Mouse (Mus musculus): ENCODE results near the gene Cdc42ep1. TPM values are rescaled to one million over a fixed set of nuclear protein-coding genes. Genes with fewer than 3 reads are reported as not detected.

The Cdc42ep1 gene
- 1 to 10 TPM in 2 of 26 experiments, under 1 TPM in 2, not detected in 22; 0.41 to 1.3 (median 1.1) TPM for total RNA-seq (2018; cell fraction: chromatin; rRNA removed)
- total RNA-seq (2018; cell fraction: cytosol; rRNA removed) = under 1 TPM in 5 of 26 experiments, not detected in 21; 0.04 to 0.57 (median 0.09) TPM
- total RNA-seq (2018; cell fraction: nucleus; rRNA removed) = under 1 TPM in 3 of 26 experiments, not detected in 23; 0.29 to 0.86 (median 0.29) TPM
- polyA plus RNA-seq (2018) = not detected in 3 replicates

DNA sequence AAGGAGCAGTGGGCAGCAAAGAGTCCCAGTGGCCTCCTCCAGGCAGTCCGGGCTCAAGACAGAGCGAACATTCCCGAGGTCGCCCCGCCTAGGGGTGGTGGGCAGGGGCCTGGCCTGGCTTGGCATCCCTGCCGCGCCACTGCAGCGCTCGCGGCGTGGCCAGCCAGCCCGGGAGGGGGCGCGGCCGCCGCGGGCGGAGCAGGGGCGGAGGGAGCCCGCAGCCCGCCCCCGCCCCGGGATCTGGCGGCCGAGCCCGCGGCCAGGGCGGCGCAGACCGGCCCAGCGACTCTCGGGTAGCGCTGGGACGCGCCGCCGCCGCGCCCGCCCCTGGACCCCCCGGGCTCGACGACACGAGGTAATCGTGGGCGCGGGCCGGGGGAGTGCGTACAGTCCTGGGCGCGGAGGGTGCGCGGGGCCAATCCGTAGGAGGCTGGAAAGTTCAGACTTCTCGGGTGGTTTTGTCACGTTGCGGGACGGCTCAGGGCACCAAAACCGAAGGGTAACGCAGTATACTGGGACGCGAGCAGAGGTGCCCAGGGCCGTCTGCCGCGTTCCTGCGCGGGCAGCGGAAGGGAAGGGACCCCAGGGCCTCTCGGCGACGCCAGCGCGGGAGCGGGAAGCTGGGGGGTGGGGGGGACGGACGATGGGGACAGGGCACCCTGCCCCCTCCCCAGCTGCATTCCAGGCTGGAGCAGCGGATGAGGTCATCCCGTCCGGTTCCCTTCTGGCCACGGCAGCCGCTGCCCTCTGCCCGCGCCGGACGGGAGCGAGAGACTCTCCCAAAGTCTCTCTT lies at the start of gene Cdc42ep1:
Gene Cdc42ep1, plus strand, starts transcription at position 254 of the 793 bp plus-strand sequence.
- Histone ChIP-seq H3K4me3 (ENCODE audit: inconsistent target) (no peak within 1 kb of the TSS), H3K79me2 (ENCODE audit: inconsistent target) (no peaks in the 10 kb centered on the region), H3K27ac (no peak within 1 kb of the TSS), H3K36me3 (ENCODE audit: inconsistent target) (no peaks in the 10 kb centered on the region)
- WGBS (ENCODE audit: missing documents) = 2% methylated on average over 67 of the region's 86 CpGs

DNA sequence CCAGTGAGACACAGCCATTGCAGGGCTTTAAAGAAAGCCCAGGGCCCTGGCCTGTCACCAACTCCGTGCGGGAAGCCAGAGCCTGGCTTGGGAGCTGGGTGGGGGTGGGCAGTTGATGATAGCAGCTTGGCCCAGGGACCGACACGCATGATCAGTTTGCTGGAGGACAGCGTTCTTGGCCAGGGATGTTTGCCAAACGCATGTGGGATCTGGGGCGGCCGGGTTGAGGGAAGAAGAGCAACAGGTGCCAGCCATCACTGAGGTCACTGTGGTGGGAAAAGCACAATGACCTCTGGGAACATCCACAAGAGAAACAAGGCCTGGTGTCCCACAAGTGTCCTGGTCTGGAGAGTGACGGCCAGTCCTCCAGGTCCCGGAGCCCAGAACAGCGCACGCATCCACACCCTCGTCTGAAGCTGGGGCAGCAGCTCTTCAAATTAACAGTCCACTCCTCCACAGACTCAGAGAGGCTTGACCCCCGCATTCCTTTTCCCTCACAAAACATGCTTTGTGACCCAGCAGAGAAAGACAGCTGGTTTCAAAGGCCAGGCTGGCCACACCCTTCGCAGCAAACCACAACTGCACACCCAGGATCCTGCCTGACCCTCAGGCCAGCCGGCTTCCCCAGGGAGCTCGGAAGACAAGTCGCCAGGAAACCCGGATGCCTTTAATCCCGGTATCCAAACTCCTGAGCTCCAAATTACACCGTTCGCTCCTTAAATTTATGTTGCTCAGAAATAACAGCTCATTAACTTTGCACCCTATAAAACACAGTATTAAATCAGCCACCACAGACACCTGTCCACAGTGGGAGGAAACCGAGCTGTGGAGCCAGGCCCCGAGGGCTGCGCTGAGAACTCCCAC lies 46.0 kb upstream of the Cdc42ep1 start:
- WGBS (ENCODE audit: missing documents) = 92% methylated on average over 20 of the region's 25 CpGs
- Histone ChIP-seq H3K4me3 (ENCODE audit: inconsistent target) (no peak overlapping the region), H3K36me3 (ENCODE audit: inconsistent target) (no peaks in the 10 kb centered on the region), H3K79me2 (ENCODE audit: inconsistent target) (no peaks in the 10 kb centered on the region), H3K27ac (no peak overlapping the region)

DNA sequence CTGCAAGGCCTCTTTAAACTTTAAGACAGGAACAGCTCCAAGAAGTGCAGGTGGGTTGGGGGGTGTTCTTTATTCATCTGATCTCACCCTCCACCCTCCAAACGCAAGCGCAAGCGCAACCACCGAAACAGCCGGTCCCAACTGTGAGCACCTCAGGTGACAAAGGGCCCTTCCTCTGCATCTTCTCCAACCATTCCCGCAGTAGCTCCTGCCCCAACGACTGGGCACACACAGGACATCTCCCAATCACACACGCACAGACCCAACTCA lies 45.4 kb upstream of the Cdc42ep1 start:
- WGBS (ENCODE audit: missing documents) = 94% methylated on average over 8 of the region's 8 CpGs
- H3K36me3 ChIP-seq (ENCODE audit: inconsistent target) = no peaks in the 10 kb centered on the region
- no peaks in the 10 kb centered on the region for H3K79me2 ChIP-seq (ENCODE audit: inconsistent target)
- no peak overlapping the region for H3K4me3 ChIP-seq (ENCODE audit: inconsistent target)
- no peak overlapping the region for H3K27ac ChIP-seq

DNA sequence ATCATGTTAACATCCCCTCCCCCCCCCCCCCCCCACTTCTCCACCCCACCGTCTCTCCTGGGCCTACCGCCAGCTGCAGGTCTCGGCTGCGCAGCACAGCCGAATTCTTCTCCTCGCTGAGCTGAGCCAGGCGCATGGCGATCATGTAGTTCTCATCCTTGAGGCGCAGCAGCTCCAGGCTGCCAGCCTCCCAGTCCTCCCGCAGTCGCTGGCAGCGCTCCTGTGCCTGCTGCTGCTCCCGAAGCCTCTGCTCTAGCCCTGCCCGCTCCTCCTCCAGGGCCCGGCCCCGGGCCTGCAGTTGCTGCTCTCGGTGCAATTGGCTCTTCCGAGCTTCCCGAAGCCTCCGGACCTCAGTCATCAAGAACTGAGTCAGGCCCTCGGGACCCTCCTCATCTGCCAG lies 43.4 kb upstream of the Cdc42ep1 start:
- no peaks in the 10 kb centered on the region for H3K79me2 ChIP-seq (ENCODE audit: inconsistent target)
- no peak overlapping the region for H3K4me3 ChIP-seq (ENCODE audit: inconsistent target)
- 94% methylated on average over 13 of the region's 21 CpGs for WGBS (ENCODE audit: missing documents)
- no peaks in the 10 kb centered on the region for H3K36me3 ChIP-seq (ENCODE audit: inconsistent target)
- H3K27ac ChIP-seq = no peak overlapping the region

DNA sequence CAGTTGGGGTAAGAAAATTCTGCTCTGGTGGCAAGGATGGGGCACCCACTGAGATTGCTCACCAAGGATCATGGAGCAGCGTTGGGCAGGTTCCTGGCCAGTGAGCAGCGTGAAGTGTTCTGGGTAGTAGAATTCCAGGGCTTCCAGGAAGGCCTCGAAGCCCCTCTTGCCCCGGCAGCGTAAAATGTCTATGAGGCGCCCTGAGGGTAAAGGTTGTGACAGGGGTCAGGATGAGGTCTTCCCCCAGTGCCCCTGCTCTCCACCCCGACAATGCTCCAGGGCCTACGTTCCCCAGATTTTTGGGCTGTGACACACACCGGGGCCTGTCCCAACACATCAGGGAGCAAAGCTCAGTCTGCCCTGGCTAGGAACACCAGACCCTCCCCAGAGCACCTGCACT lies 40.9 kb upstream of the Cdc42ep1 start:
- 96% methylated on average over 9 of the region's 9 CpGs for WGBS (ENCODE audit: missing documents)
- Histone ChIP-seq H3K36me3 (ENCODE audit: inconsistent target) (no peaks in the 10 kb centered on the region), H3K79me2 (ENCODE audit: inconsistent target) (no peaks in the 10 kb centered on the region), H3K4me3 (ENCODE audit: inconsistent target) (no peak overlapping the region), H3K27ac (no peak overlapping the region)

DNA sequence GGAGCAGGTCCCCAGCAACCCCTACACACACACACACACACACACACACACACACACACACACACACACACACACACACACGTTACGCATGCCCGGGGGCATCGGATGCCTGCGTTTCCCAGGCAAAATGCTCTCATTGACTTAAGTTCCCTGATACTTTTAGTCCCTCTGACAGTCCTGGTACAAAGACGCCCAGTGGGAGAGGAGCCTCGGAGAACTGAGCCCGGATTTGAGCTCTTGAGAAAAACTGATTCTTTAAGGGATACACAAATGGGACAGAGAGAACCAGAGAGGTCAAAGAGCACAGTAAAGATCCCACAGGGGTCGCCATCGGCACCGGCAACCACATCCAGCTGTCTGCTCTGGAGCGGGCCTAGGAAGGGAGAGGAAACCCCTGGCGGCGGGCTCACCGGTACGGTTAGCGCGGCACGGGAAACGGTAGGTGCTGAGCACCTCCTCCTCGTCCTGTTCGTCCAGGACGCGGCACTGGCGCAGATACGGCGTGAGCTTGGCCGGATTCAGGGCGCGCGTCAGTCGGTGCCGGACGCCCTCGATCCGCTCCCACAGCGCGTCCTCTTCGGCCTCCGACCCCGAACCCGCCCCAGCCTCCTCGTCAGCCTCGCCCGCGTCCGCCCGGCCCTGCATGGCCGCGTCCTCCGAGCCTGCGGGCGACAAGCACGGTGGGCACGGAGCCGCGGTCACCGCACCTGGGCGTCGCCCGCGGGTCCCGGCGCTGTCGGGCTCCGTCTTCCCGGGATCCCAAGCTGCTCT lies 40.3 kb upstream of the Cdc42ep1 start:
- Histone ChIP-seq H3K4me3 (ENCODE audit: inconsistent target) (no peak overlapping the region), H3K79me2 (ENCODE audit: inconsistent target) (no peaks in the 10 kb centered on the region), H3K36me3 (ENCODE audit: inconsistent target) (no peaks in the 10 kb centered on the region), H3K27ac (no peak overlapping the region)
- WGBS (ENCODE audit: missing documents) = 8% methylated on average over 67 of the region's 67 CpGs

DNA sequence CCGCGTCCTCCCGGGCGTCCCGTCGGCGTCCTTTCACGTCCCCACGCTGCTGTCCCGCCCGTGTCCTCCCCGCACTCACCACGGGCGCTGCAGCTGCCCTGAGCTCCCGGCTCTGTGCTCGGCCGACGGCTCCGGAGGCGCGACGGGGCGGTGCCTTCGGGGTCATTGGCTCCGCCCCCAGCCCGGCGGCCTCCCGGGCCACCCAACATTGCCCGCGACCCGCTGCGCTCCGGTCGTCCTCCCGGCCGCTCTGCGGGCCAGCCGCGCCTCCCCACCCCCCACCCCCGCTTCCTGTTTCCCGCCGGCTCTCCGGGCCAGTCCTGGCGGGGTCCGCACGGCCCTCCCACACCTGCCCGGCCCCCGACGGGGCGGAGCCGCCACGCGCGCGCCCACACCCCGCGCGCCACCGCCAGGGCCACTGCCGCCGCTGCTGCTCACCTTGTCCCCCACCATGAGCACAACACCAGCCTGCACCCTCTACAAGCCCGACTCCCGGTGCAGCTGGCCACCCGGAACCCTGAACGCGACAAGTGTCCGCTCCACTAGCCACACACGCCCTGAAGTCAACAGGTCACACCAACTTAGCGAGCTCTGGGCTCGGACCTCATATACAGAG lies 39.5 kb upstream of the Cdc42ep1 start, which contains the start of gene Card10:
Gene Card10, minus strand, starts transcription at position 267 of the 616 bp plus-strand sequence.
- Histone ChIP-seq H3K79me2 (ENCODE audit: inconsistent target) (no peaks in the 10 kb centered on the region), H3K36me3 (ENCODE audit: inconsistent target) (no peaks in the 10 kb centered on the region), H3K4me3 (ENCODE audit: inconsistent target) (no peak within 1 kb of the TSS), H3K27ac (no peak within 1 kb of the TSS)
- 5% methylated on average over 61 of the region's 70 CpGs for WGBS (ENCODE audit: missing documents)

DNA sequence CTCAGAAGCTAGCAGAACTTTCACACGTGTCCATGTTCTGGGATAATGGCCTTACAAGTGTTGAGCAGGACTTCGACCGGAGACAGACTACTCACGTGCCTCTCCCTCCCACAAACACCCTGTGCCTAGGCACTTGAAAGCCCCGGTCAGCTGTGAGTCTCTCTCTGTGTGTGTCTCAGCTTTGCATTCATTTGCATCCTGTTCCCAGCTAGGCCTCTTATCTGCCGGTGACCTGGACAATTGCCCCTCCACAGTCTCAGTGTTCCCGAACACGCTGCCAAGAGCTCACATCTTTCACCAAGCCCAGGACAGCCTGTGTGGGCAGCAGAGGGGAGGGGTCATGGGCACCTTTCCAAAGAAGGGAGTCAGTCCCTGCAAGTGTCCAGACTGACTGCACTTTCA lies 38.9 kb upstream of the Cdc42ep1 start:
- WGBS (ENCODE audit: missing documents) = 49% methylated on average over 8 of the region's 8 CpGs
- Histone ChIP-seq H3K4me3 (ENCODE audit: inconsistent target) (no peak overlapping the region), H3K27ac (no peak overlapping the region), H3K79me2 (ENCODE audit: inconsistent target) (no peaks in the 10 kb centered on the region), H3K36me3 (ENCODE audit: inconsistent target) (no peaks in the 10 kb centered on the region)

DNA sequence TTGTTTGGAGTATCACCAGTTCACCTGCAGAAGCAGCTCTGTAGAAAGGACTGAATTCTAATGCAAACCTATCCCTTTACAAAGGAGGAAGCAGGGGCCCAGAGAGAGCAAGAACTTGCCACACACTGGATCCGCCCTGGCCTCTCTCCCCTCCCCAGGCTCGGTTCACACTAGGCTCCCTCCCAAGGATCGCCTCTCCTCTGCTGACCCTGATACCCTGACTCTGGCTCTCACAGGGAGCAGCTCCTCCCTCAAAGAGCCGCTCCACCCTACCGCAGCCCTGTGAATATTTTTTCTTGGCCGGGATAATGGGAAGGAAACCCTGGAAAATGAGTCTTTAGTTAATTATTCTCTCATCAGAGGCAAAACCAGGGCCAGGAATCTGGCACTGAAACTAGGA lies 38.1 kb upstream of the Cdc42ep1 start:
- Histone ChIP-seq H3K27ac (no peak overlapping the region), H3K36me3 (ENCODE audit: inconsistent target) (no peaks in the 10 kb centered on the region), H3K4me3 (ENCODE audit: inconsistent target) (no peak overlapping the region), H3K79me2 (ENCODE audit: inconsistent target) (no peaks in the 10 kb centered on the region)
- 43% methylated on average over 6 of the region's 6 CpGs for WGBS (ENCODE audit: missing documents)

DNA sequence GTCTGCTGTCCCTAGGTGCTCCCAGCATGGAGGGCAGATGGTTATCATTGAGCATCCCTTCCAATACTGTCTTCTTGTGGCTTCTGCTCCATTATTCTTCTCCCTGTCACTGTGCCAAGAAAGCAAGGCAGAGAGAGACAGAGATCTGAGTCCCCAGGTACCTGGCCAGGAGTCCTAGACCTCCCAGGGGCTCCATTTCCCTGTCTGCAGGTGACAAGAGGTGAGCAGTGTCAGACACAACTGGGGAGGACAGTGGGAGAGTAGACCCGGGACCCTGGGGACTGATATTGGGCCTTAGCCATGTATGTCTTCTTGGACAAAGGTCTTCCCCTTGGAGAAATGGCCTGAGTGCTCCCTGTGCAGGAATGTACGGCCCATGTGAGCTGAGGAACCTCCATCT lies 37.1 kb upstream of the Cdc42ep1 start:
- H3K79me2 ChIP-seq (ENCODE audit: inconsistent target) = no peaks in the 10 kb centered on the region
- no peak overlapping the region for H3K27ac ChIP-seq
- H3K4me3 ChIP-seq (ENCODE audit: inconsistent target) = no peak overlapping the region
- 96% methylated on average over 2 of the region's 2 CpGs for WGBS (ENCODE audit: missing documents)
- H3K36me3 ChIP-seq (ENCODE audit: inconsistent target) = no peaks in the 10 kb centered on the region

DNA sequence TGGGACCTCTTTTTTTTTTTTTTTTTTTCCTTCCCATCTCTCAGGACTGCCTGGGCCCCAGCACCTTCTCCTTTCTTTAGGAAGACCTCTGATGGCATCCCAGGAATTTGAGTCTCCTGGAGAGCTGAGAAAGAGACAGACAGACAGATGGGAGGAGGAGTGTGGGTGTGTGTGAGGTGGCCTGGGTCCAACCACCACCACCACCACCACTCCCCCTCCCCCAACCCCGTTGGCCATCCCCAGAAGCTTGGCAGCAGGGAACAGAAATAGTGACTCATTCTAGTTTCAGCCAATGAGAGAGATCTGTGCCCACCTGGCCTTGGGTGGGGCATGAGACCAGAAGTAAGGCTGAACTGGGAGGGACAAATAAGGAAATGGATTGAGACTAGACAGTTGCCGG lies 35.8 kb upstream of the Cdc42ep1 start:
- no peak overlapping the region for H3K4me3 ChIP-seq (ENCODE audit: inconsistent target)
- H3K36me3 ChIP-seq (ENCODE audit: inconsistent target) = no peaks in the 10 kb centered on the region
- 90% methylated on average over 1 of the region's 2 CpGs for WGBS (ENCODE audit: missing documents)
- H3K79me2 ChIP-seq (ENCODE audit: inconsistent target) = no peaks in the 10 kb centered on the region
- H3K27ac ChIP-seq = no peak overlapping the region

DNA sequence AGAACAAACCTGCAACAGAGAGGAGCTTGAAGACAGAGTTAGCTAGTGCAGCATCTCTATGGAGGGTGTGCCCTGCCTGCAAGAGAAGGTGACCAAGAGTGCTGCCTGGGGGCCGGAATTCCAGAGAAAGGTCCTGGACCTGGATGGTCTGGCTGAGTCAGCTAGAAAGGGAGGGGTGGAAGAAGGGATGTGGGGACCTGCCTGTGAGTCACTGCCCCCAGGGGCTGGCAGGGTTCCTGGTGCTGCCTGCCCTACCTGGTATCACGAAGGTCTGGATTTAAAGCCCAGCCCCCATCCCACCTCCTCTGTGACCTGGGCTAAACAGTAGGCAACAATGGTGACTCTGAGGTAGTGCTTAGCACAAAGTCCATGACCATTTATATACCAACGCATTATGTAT lies 35.3 kb upstream of the Cdc42ep1 start:
- WGBS (ENCODE audit: missing documents) = 92% methylated on average over 3 of the region's 3 CpGs

DNA sequence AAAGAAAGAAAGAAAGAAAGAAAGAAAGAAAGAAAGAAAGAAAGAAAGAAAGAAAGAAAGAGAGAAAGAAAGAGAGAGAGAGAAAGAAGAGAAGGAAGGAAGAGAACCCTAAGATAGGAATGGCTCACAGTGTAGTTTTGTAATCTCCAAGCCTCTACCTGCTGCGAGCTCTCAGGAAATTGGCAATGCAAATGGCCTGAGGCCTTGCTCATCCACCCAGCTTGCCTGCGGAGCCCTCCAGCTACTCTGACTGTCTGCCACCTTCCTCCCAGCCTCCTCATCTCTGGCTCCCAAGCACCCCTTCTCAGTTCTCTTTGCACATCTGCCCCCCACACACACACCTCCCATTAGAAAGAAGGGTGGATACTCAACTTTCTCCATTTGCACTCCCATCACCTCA lies 33.4 kb upstream of the Cdc42ep1 start:
- Histone ChIP-seq H3K79me2 (ENCODE audit: inconsistent target) (no peaks in the 10 kb centered on the region), H3K27ac (no peak overlapping the region), H3K4me3 (ENCODE audit: inconsistent target) (no peak overlapping the region), H3K36me3 (ENCODE audit: inconsistent target) (no peaks in the 10 kb centered on the region)
- 85% methylated on average over 2 of the region's 2 CpGs for WGBS (ENCODE audit: missing documents)

More for the DNA sequence above, 35.3 kb upstream of the Cdc42ep1 start:
- H3K27ac ChIP-seq = no peak overlapping the region
- H3K79me2 ChIP-seq (ENCODE audit: inconsistent target) = no peaks in the 10 kb centered on the region
- H3K36me3 ChIP-seq (ENCODE audit: inconsistent target) = no peaks in the 10 kb centered on the region
- no peak overlapping the region for H3K4me3 ChIP-seq (ENCODE audit: inconsistent target)

DNA sequence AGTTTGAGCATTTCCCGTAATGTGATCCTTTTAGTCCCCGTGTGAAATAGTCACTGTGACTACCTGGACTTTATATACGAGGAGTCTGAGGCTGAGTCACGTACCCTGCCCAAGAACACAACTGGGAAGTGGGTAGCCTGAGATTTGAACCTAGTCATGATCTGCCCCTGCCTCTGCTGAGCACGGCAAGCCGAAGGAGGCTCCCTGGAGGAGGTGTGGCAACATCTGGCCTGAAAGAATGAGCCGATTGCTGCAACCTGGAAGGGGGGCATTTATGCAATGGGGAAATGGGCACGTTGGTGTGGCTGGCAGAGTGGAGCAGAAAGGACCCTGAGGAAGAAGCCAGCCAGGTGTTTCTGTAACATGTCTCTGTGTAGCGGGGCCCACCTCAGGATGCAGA lies 32.7 kb upstream of the Cdc42ep1 start:
- no peaks in the 10 kb centered on the region for H3K79me2 ChIP-seq (ENCODE audit: inconsistent target)
- H3K27ac ChIP-seq = no peak overlapping the region
- 27% methylated on average over 9 of the region's 9 CpGs for WGBS (ENCODE audit: missing documents)
- no peaks in the 10 kb centered on the region for H3K36me3 ChIP-seq (ENCODE audit: inconsistent target)
- no peak overlapping the region for H3K4me3 ChIP-seq (ENCODE audit: inconsistent target)

Measured in macrophage (primary cell).